Mouse (Mus musculus) heart, adult 8-10 months (tissue): ENCODE results near the gene Rasgef1a. TPM values are rescaled to one million over a fixed set of nuclear protein-coding genes. Genes with fewer than 3 reads are reported as not detected.
A peak's percentile ranks its signal among the peaks of the same experiment; 100 is the strongest.

Experiments used
- DNase-seq: peaks from one replicate; pipeline ENCODE4 v3.0.0; 2022; ENCODE audit warnings: low spot score
- total RNA-seq, 4 experiments: library from RNA; stranded (reverse); gene quantifications; 2 replicates each; pipeline ENCODE4 v1.2.4; 2022

Gene Rasgef1a
- total RNA-seq, 4 experiments from 2014 or later = 0.35 to 0.69 (median 0.42) TPM

DNA sequence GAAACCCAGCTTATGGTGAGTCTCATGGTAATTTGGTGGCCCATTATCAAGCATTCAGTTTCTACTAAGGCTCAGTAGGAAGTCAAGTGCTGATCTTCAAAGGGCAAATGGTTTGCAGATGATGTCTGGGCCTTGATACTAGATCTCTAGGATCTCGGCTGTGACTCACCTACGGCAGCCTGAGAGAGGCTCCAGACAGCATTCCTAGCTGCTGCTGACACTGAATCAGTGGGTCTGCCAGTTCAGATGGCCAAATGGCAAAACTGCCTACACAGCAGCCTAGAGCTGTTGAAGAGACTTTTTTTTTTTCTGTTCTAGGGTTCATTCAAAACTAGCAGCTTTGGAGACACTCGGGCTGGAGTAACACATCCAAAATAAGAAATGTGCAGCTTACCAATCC is 15.8 kb downstream of the Rasgef1a start:
- no peak for DNase-seq

DNA sequence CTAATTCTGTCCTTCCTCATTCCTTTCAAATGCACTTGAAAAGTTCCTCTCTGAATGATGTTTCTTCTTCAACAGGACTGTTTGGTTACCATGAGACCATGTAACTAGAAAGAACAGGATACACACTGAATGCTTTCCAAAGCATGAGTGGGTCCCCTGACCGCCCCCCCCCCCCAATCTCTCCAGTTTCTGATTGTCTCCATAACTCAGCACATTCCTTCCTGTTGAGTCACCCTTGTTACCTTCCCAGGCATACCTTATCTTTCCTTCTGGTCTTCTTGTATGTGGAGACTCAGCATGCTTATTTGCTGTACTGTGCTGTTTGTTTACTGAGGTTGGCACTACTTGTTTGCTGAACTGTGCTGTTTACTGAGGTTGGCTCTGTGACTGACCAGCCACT is 20.2 kb downstream of the Rasgef1a start:
- no peak for DNase-seq

DNA sequence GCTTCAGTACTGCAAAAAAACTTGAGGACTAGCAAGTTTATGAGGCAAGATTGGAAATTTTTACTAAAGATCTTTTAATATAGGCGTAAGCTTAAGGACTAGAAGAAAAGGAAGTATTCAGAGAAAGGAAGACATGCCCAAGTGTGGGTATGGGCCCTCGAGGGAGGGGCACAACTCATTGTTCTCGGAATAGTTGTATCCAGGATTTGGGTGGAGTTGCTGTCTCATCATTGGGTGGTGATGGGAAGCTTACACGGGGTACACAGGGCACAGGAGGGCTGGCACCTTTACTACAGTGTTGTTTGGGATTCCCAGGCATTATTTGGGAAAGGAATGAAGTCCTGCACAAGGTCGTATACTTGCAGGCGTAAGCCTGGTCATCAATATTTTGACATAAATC is 24.4 kb downstream of the Rasgef1a start:
- DNase-seq = no peak

DNA sequence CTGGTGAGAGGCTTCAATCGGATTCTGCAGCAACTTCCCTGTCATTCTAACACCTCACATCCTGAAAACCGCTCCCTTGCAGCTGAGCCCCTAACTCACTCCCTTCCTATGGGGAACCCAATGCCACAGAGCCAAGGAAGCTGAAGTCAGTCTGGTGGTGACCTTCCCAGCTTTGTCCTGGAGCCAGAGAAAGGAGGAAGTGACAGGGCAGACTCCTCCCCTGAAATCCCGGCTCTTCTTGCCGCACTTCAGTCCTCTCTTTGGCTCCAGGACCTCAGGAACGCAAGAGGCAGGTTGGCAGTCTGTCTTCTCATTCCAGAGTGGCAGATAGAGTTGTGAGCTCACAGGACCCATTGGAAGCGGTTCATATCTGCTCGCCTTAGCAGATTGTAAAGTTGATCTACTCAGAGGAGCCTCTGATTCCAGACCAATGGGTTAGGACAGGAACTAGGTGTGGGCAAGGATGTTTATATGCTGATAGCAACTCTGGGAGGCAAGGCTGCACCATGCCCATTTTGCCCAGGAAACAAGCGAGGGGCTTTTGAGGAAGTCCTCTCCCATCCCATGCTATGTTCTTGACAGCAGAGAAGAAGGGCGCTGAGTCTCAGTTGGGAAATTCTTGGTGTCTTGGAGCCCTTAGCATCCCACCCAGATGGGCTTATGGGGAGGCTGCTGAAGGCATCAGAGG is 25.0 kb downstream of the Rasgef1a start:
- no peak for DNase-seq

DNA sequence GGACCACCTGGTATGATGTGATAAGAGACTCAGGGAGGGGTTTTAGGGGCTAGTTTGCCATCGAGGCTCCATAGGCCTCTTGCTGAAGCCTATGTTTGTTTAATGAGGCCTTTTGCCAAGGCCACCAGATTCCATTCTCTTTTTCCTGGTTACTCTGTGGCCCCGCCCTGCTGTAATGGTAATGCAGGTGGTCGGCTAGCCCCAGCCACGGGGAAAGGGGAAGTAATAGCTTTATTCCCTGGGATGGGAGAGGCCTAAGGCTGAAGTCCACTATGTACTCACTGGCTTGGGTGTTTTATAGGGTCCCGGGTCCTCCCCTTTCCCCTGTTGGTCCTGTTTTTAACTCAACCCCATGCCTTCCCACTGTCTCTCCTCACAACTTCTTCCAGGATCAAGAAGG is 25.6 kb downstream of the Rasgef1a start:
- DNase-seq = no peak

DNA sequence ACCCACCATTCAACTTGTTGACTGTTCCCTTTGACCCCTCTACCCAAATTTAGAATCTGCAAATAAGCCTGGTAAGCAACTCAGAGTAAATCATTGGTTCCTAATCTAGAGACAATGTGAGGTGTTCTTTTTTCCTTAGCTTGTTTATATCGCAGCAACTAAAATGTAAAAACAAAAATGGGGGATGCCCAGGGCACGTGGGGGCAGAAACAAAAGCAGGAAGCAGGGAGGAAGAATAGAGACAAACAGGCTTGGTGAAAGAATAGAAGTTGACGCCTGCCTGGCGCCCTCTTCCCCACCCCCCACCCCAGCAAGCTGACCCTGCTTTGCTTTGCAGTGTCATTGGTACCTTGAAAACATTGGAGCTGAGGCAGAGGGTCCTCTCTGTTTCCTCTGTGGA is 33.9 kb downstream of the Rasgef1a start:
- no peak for DNase-seq

DNA sequence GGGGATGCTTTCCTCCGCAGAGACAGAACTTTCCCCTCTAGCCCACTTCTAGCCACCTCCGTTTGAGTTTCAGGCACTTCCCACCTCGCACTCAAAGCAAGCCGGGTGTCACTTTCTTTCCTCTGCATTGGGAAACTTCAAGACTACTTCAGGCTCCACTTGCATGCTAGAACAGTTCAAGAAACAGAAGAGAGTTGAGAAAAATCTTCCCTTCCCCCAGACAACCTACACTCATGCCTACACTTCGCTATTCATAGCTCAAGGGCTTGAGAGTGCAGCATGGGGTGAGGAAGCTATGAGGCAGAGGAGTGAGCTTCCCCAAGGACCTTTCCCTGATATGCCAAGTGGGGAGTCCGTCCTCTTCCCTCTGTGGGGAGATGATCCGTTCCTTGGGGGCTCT is 34.7 kb downstream of the Rasgef1a start:
- no peak for DNase-seq

DNA sequence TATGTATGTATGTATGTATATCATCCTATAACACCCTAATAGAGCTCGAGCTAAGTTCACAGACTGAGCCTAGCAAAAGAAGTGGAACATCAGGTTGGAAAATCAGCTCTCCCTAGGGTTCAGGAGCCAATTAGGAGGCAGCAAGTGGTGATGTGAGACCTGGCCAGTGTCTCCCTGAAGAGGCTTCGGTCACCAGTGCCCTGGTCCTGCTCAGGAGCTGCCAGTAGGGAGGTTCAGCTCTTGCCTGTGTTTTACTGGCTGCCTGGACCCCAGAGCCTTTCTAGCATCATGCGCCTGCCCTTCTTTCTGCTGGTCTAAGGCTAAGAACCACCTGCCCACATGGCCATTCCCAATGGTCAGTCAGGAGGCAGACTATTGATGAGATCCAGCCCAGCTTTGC is 35.3 kb downstream of the Rasgef1a start:
- DNase-seq = no peak

DNA sequence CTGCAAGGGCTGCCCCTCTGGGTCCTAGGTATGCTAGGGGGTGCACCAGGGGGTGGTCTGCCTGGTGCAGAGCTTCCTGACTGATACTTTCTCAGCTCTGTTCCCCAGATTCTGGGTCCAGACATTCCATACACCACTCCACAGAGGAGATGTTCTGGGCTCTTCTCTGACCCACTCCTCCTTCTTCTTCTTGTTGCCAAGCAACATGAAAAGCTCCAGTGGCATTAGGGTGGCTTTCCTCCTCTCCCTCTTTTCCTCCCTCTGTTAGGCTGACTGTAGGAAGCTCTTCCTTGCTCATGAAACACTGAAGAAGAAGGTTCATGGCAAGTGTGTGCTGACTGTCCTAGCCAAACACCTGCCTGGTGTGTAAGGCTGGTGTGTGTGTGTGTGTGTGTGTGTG is 35.7 kb downstream of the Rasgef1a start:
- DNase-seq = no peak

DNA sequence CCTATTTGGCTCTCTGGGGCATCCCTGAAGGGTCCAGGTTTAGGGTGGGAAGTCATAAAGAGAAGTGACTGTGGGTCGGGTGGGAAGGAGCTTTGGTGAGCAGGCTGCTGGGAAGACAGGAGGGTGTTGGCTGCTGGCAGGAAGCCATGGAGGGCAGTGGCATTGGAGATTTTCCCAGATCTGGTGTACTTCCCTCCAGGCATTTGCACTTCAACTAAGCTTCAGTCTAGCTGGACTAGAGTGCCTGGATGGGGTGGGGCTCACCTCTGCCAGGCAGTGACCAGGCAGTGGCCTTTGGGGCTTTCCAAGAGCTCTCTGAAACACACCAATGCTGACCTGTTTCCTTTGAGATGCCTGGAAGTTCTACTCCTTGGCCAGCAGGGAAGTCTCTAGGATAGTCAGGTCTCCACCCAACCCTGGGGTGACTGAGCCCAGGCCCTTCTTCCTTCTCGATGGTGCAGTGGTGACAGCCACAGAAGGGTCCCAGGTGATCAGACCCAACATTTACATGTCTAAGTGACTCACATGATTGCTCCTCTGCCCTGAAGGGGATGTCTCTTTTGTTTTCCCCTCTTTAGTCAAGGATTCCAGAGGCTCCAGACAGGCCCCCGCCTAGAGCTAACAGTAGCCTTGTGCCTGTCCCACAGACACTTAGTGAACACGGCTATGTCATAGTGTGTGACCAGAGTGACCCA is 36.7 kb downstream of the Rasgef1a start:
- no peak for DNase-seq

DNA sequence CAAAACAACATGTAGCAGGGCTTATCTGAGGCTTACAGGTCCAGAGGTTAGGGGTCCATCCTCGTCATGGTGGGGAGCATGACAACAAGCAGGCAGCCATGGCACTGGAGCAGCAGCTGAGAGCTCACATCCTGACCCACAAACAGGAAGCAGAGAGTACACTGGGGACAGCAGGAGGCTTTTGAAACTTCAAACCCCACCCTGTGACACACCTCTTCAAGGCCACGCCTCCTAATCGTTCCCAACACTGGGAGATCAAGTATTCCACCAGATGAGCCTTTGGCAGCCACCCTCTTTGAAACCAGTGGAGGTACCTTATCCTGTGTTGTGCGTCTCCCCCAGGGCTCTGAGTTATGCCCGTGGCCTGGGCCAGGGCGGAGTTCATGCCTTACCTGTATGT is 38.5 kb downstream of the Rasgef1a start:
- DNase-seq = no peak

DNA sequence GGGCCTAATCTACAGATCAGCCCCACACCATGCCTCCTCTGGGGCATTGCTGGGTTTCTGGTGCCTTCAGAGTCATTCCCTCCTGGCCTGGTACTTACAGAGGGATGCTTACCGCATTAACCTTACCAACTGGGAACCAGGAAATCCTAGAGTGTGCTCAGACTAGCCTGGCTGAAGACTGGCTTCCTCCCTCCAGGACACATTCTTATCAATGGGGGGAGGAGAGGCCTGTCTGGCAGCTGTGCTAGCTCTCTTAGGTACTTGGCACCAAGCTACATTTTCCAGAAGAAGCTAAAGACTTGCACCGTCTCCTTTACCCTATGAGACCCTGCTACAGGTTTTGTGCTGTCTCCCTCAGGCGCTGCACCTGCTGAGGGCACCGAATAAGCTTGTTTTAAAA is 40.2 kb downstream of the Rasgef1a start:
- DNase-seq = no peak

DNA sequence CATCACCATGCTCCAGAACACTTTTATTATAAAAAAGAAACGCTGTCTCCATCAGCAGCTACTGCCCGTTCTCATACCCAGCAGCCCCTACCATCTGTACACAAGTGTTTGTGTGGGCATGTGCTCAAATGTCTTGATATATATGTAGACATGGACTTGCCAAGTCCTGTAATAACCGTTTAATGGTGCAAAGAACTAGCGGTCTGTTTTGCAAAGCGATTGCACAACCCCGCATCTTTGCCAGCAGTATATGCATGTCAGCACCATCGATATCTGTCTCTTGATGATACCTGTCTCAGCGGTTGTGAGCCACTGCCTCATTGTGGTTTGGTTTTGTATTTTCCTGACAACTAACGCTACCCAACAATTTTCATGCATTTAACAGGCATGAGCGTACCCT is 44.0 kb downstream of the Rasgef1a start:
- no peak for DNase-seq

DNA sequence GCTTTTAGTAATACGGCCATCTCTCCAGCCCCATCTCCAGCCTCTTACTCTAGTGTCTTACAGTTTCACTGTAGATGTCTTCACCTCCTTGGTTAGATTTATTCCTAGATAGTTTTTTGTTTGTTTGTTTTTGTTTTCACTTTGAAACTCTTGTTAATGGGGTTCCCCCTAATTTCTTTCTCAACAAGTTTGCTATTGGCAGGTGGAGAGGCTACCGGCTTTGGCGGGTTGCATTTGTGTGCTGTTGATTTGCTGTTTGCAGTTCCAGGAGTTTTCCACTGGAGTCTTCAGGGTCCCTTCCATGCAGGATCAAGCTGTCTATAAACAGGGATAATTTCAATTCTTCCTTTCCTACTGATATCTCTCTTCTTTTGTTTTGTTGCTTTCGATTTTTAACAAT is 50.0 kb downstream of the Rasgef1a start:
- no peak for DNase-seq

DNA sequence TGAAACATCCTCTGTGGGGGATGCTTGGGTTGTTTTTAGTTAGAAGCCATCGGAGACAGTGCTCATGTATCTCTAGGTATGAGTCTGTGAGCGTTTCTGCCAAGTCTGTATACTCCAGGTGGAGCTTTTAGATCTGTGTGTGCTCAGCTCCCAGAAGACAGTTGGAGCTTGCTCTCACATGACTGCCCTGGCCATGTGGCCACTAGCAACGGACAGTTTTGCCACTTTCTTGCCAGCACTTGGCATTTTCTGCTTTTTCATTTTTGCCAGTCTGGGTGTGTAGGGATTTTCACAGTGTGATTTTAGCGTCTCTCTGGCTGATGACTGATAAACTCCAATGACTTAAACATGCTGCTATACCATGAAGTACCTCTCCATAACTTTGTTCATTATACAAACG is 52.0 kb downstream of the Rasgef1a start:
- DNase-seq = no peak

DNA sequence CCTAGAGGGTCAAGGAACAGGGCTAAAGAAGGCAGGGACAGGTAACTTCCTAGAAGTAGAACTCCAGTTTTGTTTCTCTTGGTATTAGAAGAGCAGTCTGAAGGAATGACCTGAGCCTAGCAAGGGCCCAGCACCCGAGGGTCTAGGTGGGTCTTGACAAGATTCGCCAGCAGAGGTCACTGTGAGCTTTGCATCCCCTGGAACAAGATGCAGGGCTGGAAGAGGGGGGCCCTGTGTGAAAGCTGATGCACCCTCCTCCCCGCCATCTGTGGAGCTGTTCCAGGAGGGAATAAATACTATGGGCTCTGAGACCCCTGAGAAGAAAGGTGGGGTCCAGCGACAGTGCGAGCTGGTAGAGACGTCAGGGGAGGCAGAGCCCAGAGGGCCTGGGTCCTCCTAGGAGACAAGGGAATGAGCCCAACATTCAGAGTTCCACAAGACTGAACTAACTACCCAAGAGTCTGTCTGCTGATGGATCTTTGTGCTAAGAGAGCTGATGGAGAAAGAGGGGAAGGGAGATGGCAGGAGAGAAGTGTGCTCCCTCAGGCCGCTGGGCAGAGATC is 53.8 kb downstream of the Rasgef1a start:
- DNase-seq = peak; percentile 36

DNA sequence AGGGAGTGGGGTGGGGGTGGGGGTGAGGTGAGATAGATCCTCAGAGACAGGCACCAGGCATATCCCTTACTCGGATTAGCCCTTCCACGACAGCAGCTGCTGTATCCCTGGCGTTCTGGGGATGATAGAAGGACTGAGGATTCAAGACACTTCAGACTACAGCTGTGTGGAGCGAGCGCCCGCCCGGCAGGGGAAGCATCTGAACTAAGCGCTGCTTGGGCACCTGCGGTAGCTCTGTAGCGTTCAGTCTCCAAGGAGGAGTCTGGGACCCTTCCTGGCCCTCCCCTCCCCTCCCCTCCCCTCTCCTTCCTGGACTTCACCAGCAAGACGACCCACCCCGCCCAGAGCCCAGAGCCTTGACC is 54.6 kb downstream of the Rasgef1a start:
- DNase-seq = no peak

DNA sequence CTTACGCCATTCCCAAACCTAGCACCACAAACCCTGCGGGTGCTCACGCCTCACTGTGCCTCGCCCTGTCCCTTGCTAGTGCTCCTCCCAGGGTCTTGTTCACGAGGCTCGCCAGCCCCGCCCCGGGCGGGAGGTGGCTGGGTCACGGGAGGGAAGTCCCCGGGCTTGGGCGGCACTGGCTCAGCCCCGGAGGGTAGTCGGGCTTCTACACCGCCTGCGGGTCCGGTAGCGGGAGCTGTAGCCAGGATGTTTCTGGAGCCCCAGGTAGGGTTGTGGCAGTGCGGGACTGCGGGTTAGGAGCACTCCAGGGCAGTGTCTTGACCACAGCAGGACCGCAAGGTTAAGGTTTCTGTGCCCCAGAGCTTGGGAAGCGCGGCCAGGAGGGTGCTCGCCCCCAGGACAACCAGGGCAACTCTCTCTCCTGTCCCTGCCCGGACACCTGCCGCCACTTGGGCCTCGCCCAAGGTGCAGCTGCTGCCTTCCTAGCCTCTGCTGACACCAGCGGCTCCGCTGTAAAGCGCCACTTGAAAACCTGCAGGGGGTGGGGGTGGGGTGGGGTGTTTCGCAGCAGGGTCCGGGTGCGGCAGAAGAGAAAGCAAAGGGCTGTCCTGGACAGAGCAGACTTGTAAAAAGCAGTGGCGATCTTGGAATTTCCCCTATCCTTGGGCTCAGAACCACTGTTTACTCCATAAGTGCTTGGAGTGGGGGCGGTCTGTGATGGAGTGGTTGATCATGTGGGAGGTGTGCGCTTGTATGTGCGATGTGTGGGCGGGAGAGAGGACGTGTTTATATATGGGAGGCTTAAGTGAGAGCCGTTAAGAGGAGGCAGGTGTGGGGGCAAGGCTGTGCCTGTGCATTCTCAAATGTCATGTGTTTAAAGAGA is 55.2 kb downstream of the Rasgef1a start:
- no peak for DNase-seq

DNA sequence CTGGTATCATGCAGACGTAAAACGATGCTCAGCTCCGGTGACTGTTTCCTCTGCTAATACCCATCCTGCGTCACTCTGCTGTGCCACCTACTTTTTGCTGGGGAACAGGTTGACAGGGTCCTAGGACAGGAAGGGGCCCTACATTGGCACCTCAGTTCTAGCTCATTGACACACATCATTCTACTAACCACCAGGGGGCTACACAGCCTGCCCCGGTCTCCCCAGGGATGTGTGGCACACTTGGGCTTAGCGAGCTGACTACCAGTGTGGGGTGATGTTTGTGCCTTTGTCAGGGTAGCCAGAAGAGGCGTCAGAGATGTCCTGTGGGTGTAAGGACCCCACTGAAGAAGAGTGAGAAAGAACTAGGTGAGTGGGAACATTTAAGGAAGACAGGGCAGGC is 56.5 kb downstream of the Rasgef1a start:
- DNase-seq = no peak

DNA sequence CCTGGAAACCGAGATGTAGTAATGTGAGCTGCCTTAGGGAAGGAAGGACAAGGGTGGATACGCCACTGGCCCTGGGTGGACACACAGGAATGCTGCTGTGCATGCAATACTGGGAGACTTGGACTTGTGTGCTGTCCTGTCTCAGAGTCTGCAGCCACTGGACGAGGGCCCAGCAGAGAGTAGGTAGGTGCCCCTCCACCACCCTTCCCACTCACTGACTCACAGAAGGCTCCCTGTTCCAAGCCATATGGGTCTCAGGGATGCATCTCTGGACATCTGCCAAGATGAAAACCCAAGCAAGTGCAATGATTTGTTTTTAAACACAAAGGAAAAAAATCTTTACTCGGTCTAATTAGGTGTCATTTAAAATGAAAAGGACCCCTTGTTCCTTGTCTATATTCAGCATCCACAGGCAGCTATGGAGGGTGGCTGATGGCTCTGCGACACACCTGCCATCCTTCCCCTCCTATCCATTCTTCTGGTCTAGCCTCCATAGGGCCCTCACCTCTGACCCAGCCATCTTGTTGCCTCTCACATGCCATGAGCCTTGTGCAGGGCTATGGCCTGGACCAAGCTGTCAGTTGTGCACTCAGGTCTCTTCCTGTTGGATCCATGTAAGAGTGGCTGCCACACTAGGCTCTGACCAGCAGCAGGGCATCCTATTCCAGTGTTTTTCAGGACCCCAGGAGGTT is 59.2 kb downstream of the Rasgef1a start:
- DNase-seq = no peak

DNA sequence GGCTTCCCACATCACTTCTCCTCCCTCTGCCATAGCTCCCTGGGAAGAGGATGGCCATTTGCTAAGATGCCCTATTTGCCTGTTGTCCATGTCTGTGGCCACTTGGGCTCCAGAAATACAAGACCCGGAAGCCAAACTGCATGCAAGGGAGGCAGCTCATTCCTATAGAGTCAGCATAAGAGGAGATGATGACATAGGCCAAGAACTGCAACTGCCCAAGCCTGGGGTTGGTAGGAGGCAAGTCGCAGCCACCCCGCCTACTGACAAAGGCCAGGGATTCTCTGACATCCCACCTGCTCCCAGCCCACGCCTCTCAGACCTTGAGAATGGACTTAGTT is 59.7 kb downstream of the Rasgef1a start:
- no peak for DNase-seq

DNA sequence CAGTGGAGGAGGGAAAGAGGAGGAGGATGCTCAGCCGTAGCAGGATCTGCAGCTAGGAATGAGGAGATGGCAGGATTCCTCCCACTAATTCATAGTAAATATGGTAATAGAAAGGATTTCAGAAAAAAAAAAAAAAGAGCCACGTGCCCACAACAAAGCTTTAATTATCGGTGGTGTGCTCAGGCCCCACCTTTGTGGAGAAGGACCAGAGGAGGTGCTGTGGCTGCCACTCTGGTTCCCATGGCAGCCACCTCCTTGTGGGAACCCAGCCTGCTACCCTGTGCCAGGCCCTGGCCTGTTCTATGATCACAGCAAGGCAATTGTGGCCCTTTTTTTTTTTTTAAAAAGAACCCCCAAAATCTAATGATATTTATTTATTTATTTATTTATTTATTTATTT is 60.2 kb downstream of the Rasgef1a start:
- DNase-seq = no peak
